Mouse (Mus musculus) brain, adult 10 weeks (tissue): Measurements from ENCODE around the gene Slc25a39. TPM values are rescaled to one million over a fixed set of nuclear protein-coding genes. Genes with fewer than 3 reads are reported as not detected.

Experiments
- polyA plus RNA-seq: library from polyadenylated mRNA; stranded (reverse); fragments of 350-450 nt; fragmentation: Illumina TruSeq; extraction: RNeasy Lipid Tissue Mini Kit (QIAGEN cat#74804); gene quantifications from one replicate; pipeline ENCODE4 v1.2.3, GENCODE M21; 2015; ENCODE audit warnings: low read depth, low replicate concordance

Gene Slc25a39
- polyA plus RNA-seq, result 84.6 TPM

DNA sequence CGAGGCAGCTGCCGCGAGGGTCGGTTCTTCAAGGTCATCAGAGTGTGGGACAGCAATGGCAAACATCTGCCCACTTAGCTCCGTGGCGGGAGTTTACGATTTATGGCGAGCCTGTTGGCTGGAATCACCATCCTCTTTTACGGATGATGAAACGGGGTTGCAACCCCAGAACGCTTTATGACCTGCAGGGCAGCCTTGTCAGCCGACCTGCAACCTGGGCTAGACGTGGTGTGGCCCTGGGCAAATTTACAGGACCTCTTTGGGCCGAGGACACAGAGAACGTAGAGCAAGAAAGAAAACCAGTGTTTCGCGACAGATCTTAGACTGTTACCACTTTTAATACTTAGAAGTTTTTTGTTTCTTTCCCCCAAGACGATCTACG, at the start of gene Slc25a39:
TSS of gene Slc25a39 (minus strand) at position 113 of the 382 bp plus-strand sequence.

DNA sequence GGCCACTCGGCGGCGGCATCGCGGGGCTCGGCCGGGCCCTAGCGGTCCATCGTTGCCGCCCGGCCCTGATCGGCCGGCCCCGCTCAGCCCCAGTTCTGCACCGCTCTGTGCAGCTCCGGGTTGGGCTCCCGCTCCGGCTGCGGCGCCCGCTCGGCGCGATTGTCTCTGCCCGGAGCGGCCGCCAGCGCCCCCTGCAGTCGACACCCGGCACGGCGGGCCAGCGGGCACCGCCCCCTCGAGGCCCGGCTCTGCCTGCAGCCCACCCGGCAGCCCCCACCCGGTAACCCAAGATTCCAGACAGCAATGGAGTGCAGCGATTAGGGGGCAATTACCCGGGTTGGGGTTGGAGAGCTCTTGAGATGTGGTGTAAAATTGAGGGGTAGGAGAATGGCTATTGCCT, 39.8 kb upstream of the Slc25a39 start, which contains the start of gene Fam171a2:
TSS of gene Fam171a2 (minus strand) at position 186 of the 400 bp plus-strand sequence.

DNA sequence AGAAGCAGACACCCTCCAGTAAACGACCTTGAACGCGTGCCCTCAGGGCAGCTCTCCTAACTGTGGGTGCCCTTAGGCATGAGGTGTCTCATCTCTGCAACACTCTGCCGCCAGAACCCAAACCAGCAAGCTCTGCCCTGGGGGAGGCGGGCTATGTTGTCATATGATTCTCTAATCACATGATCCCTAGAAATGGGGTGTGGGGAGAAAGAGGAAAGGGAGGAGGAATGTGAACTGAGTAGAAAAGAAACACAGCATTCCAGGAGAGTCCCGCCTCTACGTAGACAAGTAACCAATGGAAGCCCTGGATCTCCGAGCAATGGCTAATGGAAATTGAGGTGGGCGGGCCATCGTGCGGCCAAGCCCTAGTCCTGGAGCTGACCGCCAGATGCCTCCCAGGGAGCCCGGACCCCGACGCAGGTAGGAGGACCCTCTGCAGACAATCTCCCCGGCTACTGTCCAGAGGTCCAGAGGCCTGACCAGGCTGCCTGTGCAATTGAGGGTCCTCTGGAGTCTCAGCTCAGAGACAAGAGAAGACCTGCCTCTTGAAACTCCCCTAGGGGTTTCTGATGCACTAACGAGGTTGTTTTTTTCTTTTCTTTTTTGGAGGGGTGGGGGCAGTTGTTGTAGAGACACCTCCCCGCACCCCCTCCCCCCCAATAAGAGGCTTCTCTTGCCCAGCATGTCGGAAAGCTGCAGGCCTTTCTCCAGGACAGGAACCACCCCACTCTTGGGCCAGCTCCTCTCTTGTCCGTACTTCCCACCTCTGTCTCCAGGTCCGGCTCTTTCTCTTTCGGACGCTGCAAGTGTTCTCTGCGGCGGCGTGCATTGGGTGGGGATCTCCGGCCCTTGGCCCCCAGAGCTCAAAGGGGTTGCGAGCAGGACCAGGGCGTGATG, 22.6 kb upstream of the Slc25a39 start, which contains the start of gene Grn:
TSS of gene Grn (plus strand) at position 195 of the 897 bp plus-strand sequence.

DNA sequence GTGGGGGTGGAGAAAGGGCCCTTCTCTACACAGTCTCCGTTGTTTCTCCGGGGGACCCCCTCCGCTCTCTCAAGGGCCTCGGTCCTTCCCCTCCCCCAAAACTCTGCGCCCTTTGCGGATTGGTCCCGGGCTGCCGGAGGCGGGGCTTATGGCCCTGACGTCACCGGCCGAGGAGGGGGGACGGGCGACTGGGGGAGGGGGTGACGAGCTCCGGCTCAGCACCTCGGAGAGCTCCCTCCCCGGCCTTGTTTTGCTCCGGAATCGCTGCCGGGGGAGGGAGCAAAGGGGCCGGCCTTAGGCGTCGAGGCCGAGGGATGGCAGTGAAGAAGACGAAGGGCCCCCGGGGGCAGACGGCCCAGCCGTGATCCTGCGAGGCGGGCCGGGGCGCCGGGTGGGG, 14.5 kb downstream of the Slc25a39 start, which contains the start of gene Rundc3a:
TSS of gene Rundc3a (plus strand) at position 166 of the 397 bp plus-strand sequence.

DNA sequence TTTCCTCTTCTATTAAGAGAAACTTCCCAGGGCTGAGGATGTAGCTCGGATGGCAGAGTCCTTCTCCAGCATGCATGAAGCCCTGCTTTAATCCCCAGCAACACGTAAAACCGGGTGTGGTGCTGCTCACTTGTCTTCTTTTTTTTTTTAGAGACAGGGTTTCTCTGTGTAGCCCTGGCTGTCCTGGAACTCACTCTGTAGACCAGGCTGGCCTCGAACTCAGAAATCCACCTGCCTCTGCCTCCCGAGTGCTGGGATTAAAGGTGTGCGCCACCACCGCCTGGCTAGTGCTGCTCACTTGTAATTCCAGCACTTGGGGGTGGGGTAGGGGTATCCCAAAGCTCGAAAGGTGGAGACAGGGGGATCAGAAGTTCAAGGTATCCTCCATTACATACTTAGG, 41.6 kb downstream of the Slc25a39 start, which contains the start of gene Slc4a1:
TSS of gene Slc4a1 (minus strand) at position 101 of the 400 bp plus-strand sequence.

Other genes starting within 250 kb of the Slc25a39 start
- 26.1 TPM for gene Lsm12, start 222.7 kb downstream of the Slc25a39 start, polyA plus RNA-seq
- gene G6pc3, start 218.3 kb downstream of the Slc25a39 start, polyA plus RNA-seq, result 61.4 TPM
- gene Hdac5, start 177.8 kb downstream of the Slc25a39 start, polyA plus RNA-seq, result 122 TPM
- 2.6 TPM for gene BC030867, start 159.1 kb downstream of the Slc25a39 start, polyA plus RNA-seq
- gene Asb16, start 139.2 kb downstream of the Slc25a39 start, polyA plus RNA-seq, result 3.1 TPM
- gene Tmub2, start 123.0 kb downstream of the Slc25a39 start, polyA plus RNA-seq, result 92.1 TPM
- 175 TPM for gene Atxn7l3, start 111.3 kb downstream of the Slc25a39 start, polyA plus RNA-seq
- gene Ubtf, start 88.2 kb downstream of the Slc25a39 start, polyA plus RNA-seq, result 89.6 TPM
- not detected for gene Slc4a1, start 41.7 kb downstream of the Slc25a39 start, polyA plus RNA-seq
- 388 TPM for gene Rundc3a, start 14.5 kb downstream of the Slc25a39 start, polyA plus RNA-seq
- gene Grn, start 22.4 kb upstream of the Slc25a39 start, polyA plus RNA-seq, result 50.6 TPM
- gene Fam171a2, start 39.7 kb upstream of the Slc25a39 start, polyA plus RNA-seq, result 45.0 TPM
- 4.9 TPM for gene Itga2b, start 62.2 kb upstream of the Slc25a39 start, polyA plus RNA-seq
- 35.6 TPM for gene Gpatch8, start 148.4 kb upstream of the Slc25a39 start, polyA plus RNA-seq
- gene Gm11627, start 171.5 kb upstream of the Slc25a39 start, polyA plus RNA-seq, result 8.0 TPM
- gene Fzd2, start 196.4 kb upstream of the Slc25a39 start, polyA plus RNA-seq, result 5.4 TPM